Mouse (Mus musculus): ENCODE measurements around the gene Anxa3. TPM values are rescaled to one million over a fixed set of nuclear protein-coding genes. Genes with fewer than 3 reads are reported as not detected.

Gene Anxa3
- polyA plus RNA-seq, 1 experiment, result 93.3 TPM

DNA sequence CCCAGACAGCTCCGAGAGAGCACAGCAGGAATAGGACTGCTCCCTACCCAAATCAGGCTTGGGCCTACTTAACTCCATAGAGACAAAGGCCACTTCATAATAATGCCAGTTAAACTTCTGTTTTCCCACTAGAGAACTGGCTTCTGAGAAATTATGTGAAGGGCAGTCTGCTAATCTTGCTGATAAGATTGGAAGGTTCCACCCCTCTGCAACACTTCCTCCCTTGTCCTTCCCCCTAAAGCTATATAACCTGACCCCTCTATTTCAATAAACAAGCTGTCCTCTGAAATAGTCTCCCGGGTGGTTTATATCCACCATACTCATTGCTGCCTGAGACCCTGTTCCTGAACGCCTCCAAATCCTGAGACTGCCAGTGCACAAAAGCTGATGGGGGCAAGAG is 56.1 kb downstream of the Anxa3 start:
- Histone ChIP-seq H3ac (ENCODE audit: control insufficient read depth, insufficient read length) (no peak overlapping the region), H3K27me3 (ENCODE audit: control insufficient read depth, insufficient read depth, insufficient read length) (no peaks in the 10 kb centered on the region), H3K36me3 (ENCODE audit: control insufficient read depth, insufficient read depth) (peaks cover 16% of the 10 kb centered on the region), H3K4me3 (no peak overlapping the region), H3K4me2 (ENCODE audit: low read depth) (no peak overlapping the region), H3K79me2 (ENCODE audit: control insufficient read depth, insufficient read depth) (no peaks in the 10 kb centered on the region)
- no peak for TF ChIP-seq POLR2AphosphoS2 (IDR thresholded peaks at IDR 0.05; ENCODE audit: insufficient read length, low read depth)
- TF ChIP-seq MYOD1 (IDR thresholded peaks at IDR 0.05; ENCODE audit: control insufficient read depth in 1 of 3, insufficient read length in 2 of 3, low read depth in 2 of 3), result no peak
- TF ChIP-seq POLR2A (IDR thresholded peaks at IDR 0.05; ENCODE audit: insufficient read length, low read depth), result no peak
- no peak for TF ChIP-seq USF1 (IDR thresholded peaks at IDR 0.05; ENCODE audit: low read depth)
- TF ChIP-seq MAX (IDR thresholded peaks at IDR 0.05; ENCODE audit: low read depth), result no peak
- TF ChIP-seq CEBPB (IDR thresholded peaks at IDR 0.05; ENCODE audit: insufficient read depth, poor library complexity, severe bottlenecking), result no peak
- TF ChIP-seq TCF3 (IDR thresholded peaks at IDR 0.05; ENCODE audit: insufficient read length, low read depth), result no peak
- no peak for TF ChIP-seq TCF12 (IDR thresholded peaks at IDR 0.05; ENCODE audit: insufficient read depth, poor library complexity, severe bottlenecking)
- no peak for TF ChIP-seq E2F4 (IDR thresholded peaks at IDR 0.05; ENCODE audit: insufficient read depth)
- TF ChIP-seq REST (IDR thresholded peaks at IDR 0.05; ENCODE audit: insufficient read depth, insufficient read length), result no peak
- no peak for TF ChIP-seq MYOG (IDR thresholded peaks at IDR 0.05; ENCODE audit: control insufficient read depth in 1 of 3, insufficient read depth in 1 of 3, insufficient read length in 2 of 3, low read depth in 2 of 3)
- TF ChIP-seq SRF (IDR thresholded peaks at IDR 0.05; ENCODE audit: control insufficient read depth, insufficient read length, low read depth), result no peak

DNA sequence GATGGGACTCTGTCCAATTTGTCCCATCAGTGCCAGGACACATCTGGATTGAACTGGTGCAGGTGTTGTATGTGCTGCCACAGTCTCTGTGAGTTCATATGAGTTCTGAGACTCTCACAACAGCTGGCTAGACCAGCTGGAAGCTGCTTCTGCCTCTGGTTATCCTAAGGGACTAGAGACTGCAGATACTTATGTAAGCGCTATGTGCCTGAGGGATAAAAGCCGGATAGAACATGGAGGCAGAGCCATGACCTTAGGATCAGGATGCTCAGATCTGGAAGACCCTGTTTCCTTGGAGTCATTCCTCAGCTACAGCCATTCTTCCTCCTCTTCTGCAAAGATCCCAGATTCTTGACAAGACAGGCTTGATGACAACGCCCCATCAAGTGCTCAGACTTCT is 60.3 kb downstream of the Anxa3 start:
- H3ac ChIP-seq (ENCODE audit: control insufficient read depth, insufficient read length), result no peak overlapping the region
- H3K27me3 ChIP-seq (ENCODE audit: control insufficient read depth, insufficient read depth, insufficient read length), result no peaks in the 10 kb centered on the region
- no peaks in the 10 kb centered on the region for H3K79me2 ChIP-seq (ENCODE audit: control insufficient read depth, insufficient read depth)
- H3K4me2 ChIP-seq (ENCODE audit: low read depth), result no peak overlapping the region
- H3K4me3 ChIP-seq, result no peak overlapping the region
- no peaks in the 10 kb centered on the region for H3K36me3 ChIP-seq (ENCODE audit: control insufficient read depth, insufficient read depth)
- TF ChIP-seq E2F4 (IDR thresholded peaks at IDR 0.05; ENCODE audit: insufficient read depth) (no peak), CEBPB (IDR thresholded peaks at IDR 0.05; ENCODE audit: insufficient read depth, poor library complexity, severe bottlenecking) (no peak), REST (IDR thresholded peaks at IDR 0.05; ENCODE audit: insufficient read depth, insufficient read length) (no peak), POLR2AphosphoS2 (IDR thresholded peaks at IDR 0.05; ENCODE audit: insufficient read length, low read depth) (no peak), MAX (IDR thresholded peaks at IDR 0.05; ENCODE audit: low read depth) (no peak), MYOG (IDR thresholded peaks at IDR 0.05; ENCODE audit: control insufficient read depth in 1 of 3, insufficient read depth in 1 of 3, insufficient read length in 2 of 3, low read depth in 2 of 3) (no peak), USF1 (IDR thresholded peaks at IDR 0.05; ENCODE audit: low read depth) (no peak), TCF12 (IDR thresholded peaks at IDR 0.05; ENCODE audit: insufficient read depth, poor library complexity, severe bottlenecking) (no peak), TCF3 (IDR thresholded peaks at IDR 0.05; ENCODE audit: insufficient read length, low read depth) (no peak), SRF (IDR thresholded peaks at IDR 0.05; ENCODE audit: control insufficient read depth, insufficient read length, low read depth) (no peak), MYOD1 (IDR thresholded peaks at IDR 0.05; ENCODE audit: control insufficient read depth in 1 of 3, insufficient read length in 2 of 3, low read depth in 2 of 3) (no peak), POLR2A (IDR thresholded peaks at IDR 0.05; ENCODE audit: insufficient read length, low read depth) (no peak)

GRCm38 (mm10) chr5:96854350-96854749 is 61.2 kb downstream of the Anxa3 start:
- no peaks in the 10 kb centered on the region for H3K27me3 ChIP-seq (ENCODE audit: control insufficient read depth, insufficient read depth, insufficient read length)
- H3K4me2 ChIP-seq (ENCODE audit: low read depth), result no peak overlapping the region
- no peak overlapping the region for H3ac ChIP-seq (ENCODE audit: control insufficient read depth, insufficient read length)
- H3K4me3 ChIP-seq, result no peak overlapping the region
- no peaks in the 10 kb centered on the region for H3K36me3 ChIP-seq (ENCODE audit: control insufficient read depth, insufficient read depth)
- H3K79me2 ChIP-seq (ENCODE audit: control insufficient read depth, insufficient read depth), result no peaks in the 10 kb centered on the region
- no peak for TF ChIP-seq CEBPB (IDR thresholded peaks at IDR 0.05; ENCODE audit: insufficient read depth, poor library complexity, severe bottlenecking)
- TF ChIP-seq REST (IDR thresholded peaks at IDR 0.05; ENCODE audit: insufficient read depth, insufficient read length), result no peak
- TF ChIP-seq TCF3 (IDR thresholded peaks at IDR 0.05; ENCODE audit: insufficient read length, low read depth), result no peak
- no peak for TF ChIP-seq USF1 (IDR thresholded peaks at IDR 0.05; ENCODE audit: low read depth)
- TF ChIP-seq E2F4 (IDR thresholded peaks at IDR 0.05; ENCODE audit: insufficient read depth), result no peak
- no peak for TF ChIP-seq SRF (IDR thresholded peaks at IDR 0.05; ENCODE audit: control insufficient read depth, insufficient read length, low read depth)
- no peak for TF ChIP-seq MAX (IDR thresholded peaks at IDR 0.05; ENCODE audit: low read depth)
- TF ChIP-seq POLR2A (IDR thresholded peaks at IDR 0.05; ENCODE audit: insufficient read length, low read depth), result no peak
- TF ChIP-seq POLR2AphosphoS2 (IDR thresholded peaks at IDR 0.05; ENCODE audit: insufficient read length, low read depth), result no peak
- TF ChIP-seq MYOG (IDR thresholded peaks at IDR 0.05; ENCODE audit: control insufficient read depth in 1 of 3, insufficient read depth in 1 of 3, insufficient read length in 2 of 3, low read depth in 2 of 3), result no peak
- TF ChIP-seq TCF12 (IDR thresholded peaks at IDR 0.05; ENCODE audit: insufficient read depth, poor library complexity, severe bottlenecking), result no peak
- no peak for TF ChIP-seq MYOD1 (IDR thresholded peaks at IDR 0.05; ENCODE audit: control insufficient read depth in 1 of 3, insufficient read length in 2 of 3, low read depth in 2 of 3)

GRCm38 (mm10) chr5:96859938-96860337 is 66.8 kb downstream of the Anxa3 start:
- no peak overlapping the region for H3K4me2 ChIP-seq (ENCODE audit: low read depth)
- no peak for TF ChIP-seq MYOG (IDR thresholded peaks at IDR 0.05; ENCODE audit: control insufficient read depth in 1 of 3, insufficient read depth in 1 of 3, insufficient read length in 2 of 3, low read depth in 2 of 3)
- TF ChIP-seq MAX (IDR thresholded peaks at IDR 0.05; ENCODE audit: low read depth), result no peak

GRCm38 (mm10) chr5:96867171-96867570 is 74.0 kb downstream of the Anxa3 start:
- Histone ChIP-seq H3ac (ENCODE audit: control insufficient read depth, insufficient read length) (no peak overlapping the region), H3K27me3 (ENCODE audit: control insufficient read depth, insufficient read depth, insufficient read length) (no peaks in the 10 kb centered on the region), H3K4me3 (no peak overlapping the region), H3K36me3 (ENCODE audit: control insufficient read depth, insufficient read depth) (no peaks in the 10 kb centered on the region), H3K79me2 (ENCODE audit: control insufficient read depth, insufficient read depth) (no peaks in the 10 kb centered on the region), H3K4me2 (ENCODE audit: low read depth) (no peak overlapping the region)
- no peak for TF ChIP-seq TCF12 (IDR thresholded peaks at IDR 0.05; ENCODE audit: insufficient read depth, poor library complexity, severe bottlenecking)
- TF ChIP-seq SRF (IDR thresholded peaks at IDR 0.05; ENCODE audit: control insufficient read depth, insufficient read length, low read depth), result no peak
- no peak for TF ChIP-seq TCF3 (IDR thresholded peaks at IDR 0.05; ENCODE audit: insufficient read length, low read depth)
- no peak for TF ChIP-seq MAX (IDR thresholded peaks at IDR 0.05; ENCODE audit: low read depth)
- no peak for TF ChIP-seq CEBPB (IDR thresholded peaks at IDR 0.05; ENCODE audit: insufficient read depth, poor library complexity, severe bottlenecking)
- TF ChIP-seq POLR2AphosphoS2 (IDR thresholded peaks at IDR 0.05; ENCODE audit: insufficient read length, low read depth), result no peak
- TF ChIP-seq REST (IDR thresholded peaks at IDR 0.05; ENCODE audit: insufficient read depth, insufficient read length), result no peak
- no peak for TF ChIP-seq POLR2A (IDR thresholded peaks at IDR 0.05; ENCODE audit: insufficient read length, low read depth)
- TF ChIP-seq MYOD1 (IDR thresholded peaks at IDR 0.05; ENCODE audit: control insufficient read depth in 1 of 3, insufficient read length in 2 of 3, low read depth in 2 of 3), result no peak
- no peak for TF ChIP-seq E2F4 (IDR thresholded peaks at IDR 0.05; ENCODE audit: insufficient read depth)
- TF ChIP-seq MYOG (IDR thresholded peaks at IDR 0.05; ENCODE audit: control insufficient read depth in 1 of 3, insufficient read depth in 1 of 3, insufficient read length in 2 of 3, low read depth in 2 of 3), result no peak
- TF ChIP-seq USF1 (IDR thresholded peaks at IDR 0.05; ENCODE audit: low read depth), result no peak

More at GRCm38 (mm10) chr5:96859938-96860337, 66.8 kb downstream of the Anxa3 start:
- H3K36me3 ChIP-seq (ENCODE audit: control insufficient read depth, insufficient read depth), result no peaks in the 10 kb centered on the region
- H3K79me2 ChIP-seq (ENCODE audit: control insufficient read depth, insufficient read depth), result no peaks in the 10 kb centered on the region
- no peak overlapping the region for H3K4me3 ChIP-seq
- H3ac ChIP-seq (ENCODE audit: control insufficient read depth, insufficient read length), result no peak overlapping the region
- no peaks in the 10 kb centered on the region for H3K27me3 ChIP-seq (ENCODE audit: control insufficient read depth, insufficient read depth, insufficient read length)
